Mouse (Mus musculus) frontal cortex, postnatal 10 days (tissue): ENCODE data around the gene Pif1.

Experiments
- DNase-seq, 2 experiments: peaks; one replicate each; pipeline ENCODE4 v3.0.0; 2022; ENCODE audit warnings: low spot score in 2 of 2, mixed read lengths in 1 of 2

Gene Pif1

GRCm38 (mm10) chr9:65592721-65593120 lies 5.8 kb downstream of the Pif1 start:
- DNase-seq, result no peak

GRCm38 (mm10) chr9:65593596-65593995 lies 6.6 kb downstream of the Pif1 start:
- no peak for DNase-seq

- no peak for DNase-seq
These were observed 11.8 kb downstream of the Pif1 start for GRCm38 (mm10) chr9:65598765-65599249.

- DNase-seq, result no peak
These were observed 14.0 kb downstream of the Pif1 start for GRCm38 (mm10) chr9:65600951-65601350.

GRCm38 (mm10) chr9:65603401-65604102 lies 16.6 kb downstream of the Pif1 start:
- no peak for DNase-seq

GRCm38 (mm10) chr9:65605471-65606136 lies 18.6 kb downstream of the Pif1 start:
- DNase-seq, result peak in 1 of 2 experiments; percentile 51

GRCm38 (mm10) chr9:65606321-65607109 lies 19.6 kb downstream of the Pif1 start:
- DNase-seq, result no peak

- no peak for DNase-seq
These were observed 20.2 kb downstream of the Pif1 start for GRCm38 (mm10) chr9:65607120-65607519.

GRCm38 (mm10) chr9:65611969-65612486 lies 25.1 kb downstream of the Pif1 start:
- DNase-seq, result no peak

- DNase-seq, result no peak
These were observed 26.1 kb downstream of the Pif1 start for GRCm38 (mm10) chr9:65613098-65613497.

- no peak for DNase-seq
These were observed 32.4 kb downstream of the Pif1 start for GRCm38 (mm10) chr9:65619311-65619710.

- DNase-seq, result no peak
These were observed 34.2 kb downstream of the Pif1 start for GRCm38 (mm10) chr9:65621196-65621595.

- no peak for DNase-seq
These were observed 34.7 kb downstream of the Pif1 start for GRCm38 (mm10) chr9:65621666-65622065.

GRCm38 (mm10) chr9:65622826-65623225 lies 35.9 kb downstream of the Pif1 start:
- no peak for DNase-seq

- DNase-seq, result no peak
These were observed 37.3 kb downstream of the Pif1 start for GRCm38 (mm10) chr9:65624266-65624665.

GRCm38 (mm10) chr9:65629025-65629766 lies 42.2 kb downstream of the Pif1 start, which contains the start of gene Rbpms2:
Gene Rbpms2, plus strand, starts transcription at chr9:65629648.
- DNase-seq, result no peak

GRCm38 (mm10) chr9:65629767-65630630 lies 43.0 kb downstream of the Pif1 start:
- peak in 1 of 2 experiments; percentile 20 for DNase-seq

GRCm38 (mm10) chr9:65630631-65631353 lies 43.8 kb downstream of the Pif1 start:
- DNase-seq, result peak in 1 of 2 experiments; percentile 11

- no peak for DNase-seq
These were observed 44.5 kb downstream of the Pif1 start for GRCm38 (mm10) chr9:65631354-65632021.
